Mouse (Mus musculus): ENCODE measurements around the gene 4921507P07Rik. TPM values are rescaled to one million over a fixed set of nuclear protein-coding genes. Genes with fewer than 3 reads are reported as not detected.
"Not testable (repeated sequence)": the region's sequence is repeated elsewhere in the genome, so short reads cannot be mapped to it uniquely, and the experiment has no call there.

Gene 4921507P07Rik
- total RNA-seq, 1 experiment from 2014 or later = 0.86 TPM

- ATAC-seq (replicated peaks; ENCODE audit: insufficient number of reproducible peaks, low FRiP score, low TSS enrichment, poor library complexity, severe bottlenecking) = no peak
Measured at GRCm38 (mm10) chr6:50563651-50564050, 32.8 kb downstream of the 4921507P07Rik start.

GRCm38 (mm10) chr6:50562421-50562820 is 34.0 kb downstream of the 4921507P07Rik start:
- no peak for ATAC-seq (replicated peaks; ENCODE audit: insufficient number of reproducible peaks, low FRiP score, low TSS enrichment, poor library complexity, severe bottlenecking)

- peak; percentile 73 for ATAC-seq (replicated peaks; ENCODE audit: insufficient number of reproducible peaks, low FRiP score, low TSS enrichment, poor library complexity, severe bottlenecking)
Measured at GRCm38 (mm10) chr6:50560776-50561175, 35.7 kb downstream of the 4921507P07Rik start.

- ATAC-seq (replicated peaks; ENCODE audit: insufficient number of reproducible peaks, low FRiP score, low TSS enrichment, poor library complexity, severe bottlenecking) = peak; percentile 33; the same call in 1 of the 2 replicates
Measured at GRCm38 (mm10) chr6:50558877-50559276, 37.6 kb downstream of the 4921507P07Rik start.

GRCm38 (mm10) chr6:50557566-50557965 is 38.9 kb downstream of the 4921507P07Rik start:
- ATAC-seq (replicated peaks; ENCODE audit: insufficient number of reproducible peaks, low FRiP score, low TSS enrichment, poor library complexity, severe bottlenecking) = no peak

- not testable (repeated sequence) for ATAC-seq (replicated peaks; ENCODE audit: insufficient number of reproducible peaks, low FRiP score, low TSS enrichment, poor library complexity, severe bottlenecking)
Measured at GRCm38 (mm10) chr6:50554223-50554622, 42.2 kb downstream of the 4921507P07Rik start.

- ATAC-seq (replicated peaks; ENCODE audit: insufficient number of reproducible peaks, low FRiP score, low TSS enrichment, poor library complexity, severe bottlenecking) = no peak
Measured at GRCm38 (mm10) chr6:50552881-50553518, 43.4 kb downstream of the 4921507P07Rik start.

- ATAC-seq (replicated peaks; ENCODE audit: insufficient number of reproducible peaks, low FRiP score, low TSS enrichment, poor library complexity, severe bottlenecking) = no peak
Measured at GRCm38 (mm10) chr6:50549791-50550190, 46.6 kb downstream of the 4921507P07Rik start.

- no peak for ATAC-seq (replicated peaks; ENCODE audit: insufficient number of reproducible peaks, low FRiP score, low TSS enrichment, poor library complexity, severe bottlenecking)
Measured at GRCm38 (mm10) chr6:50549051-50549450, 47.4 kb downstream of the 4921507P07Rik start.

GRCm38 (mm10) chr6:50545412-50546043 is 50.9 kb downstream of the 4921507P07Rik start:
- ATAC-seq (replicated peaks; ENCODE audit: insufficient number of reproducible peaks, low FRiP score, low TSS enrichment, poor library complexity, severe bottlenecking) = peak; percentile 83

- ATAC-seq (replicated peaks; ENCODE audit: insufficient number of reproducible peaks, low FRiP score, low TSS enrichment, poor library complexity, severe bottlenecking) = 0 out of 2 replicates have a peak, but pooled peaks have one; percentile 5
Measured at GRCm38 (mm10) chr6:50542535-50542934, 53.9 kb downstream of the 4921507P07Rik start.

GRCm38 (mm10) chr6:50539641-50540040 is 56.8 kb downstream of the 4921507P07Rik start:
- ATAC-seq (replicated peaks; ENCODE audit: insufficient number of reproducible peaks, low FRiP score, low TSS enrichment, poor library complexity, severe bottlenecking) = no peak

- peak; percentile 83 for ATAC-seq (replicated peaks; ENCODE audit: insufficient number of reproducible peaks, low FRiP score, low TSS enrichment, poor library complexity, severe bottlenecking)
Measured at GRCm38 (mm10) chr6:50536461-50536892, 60.0 kb downstream of the 4921507P07Rik start.

GRCm38 (mm10) chr6:50535346-50535745 is 61.1 kb downstream of the 4921507P07Rik start:
- no peak for ATAC-seq (replicated peaks; ENCODE audit: insufficient number of reproducible peaks, low FRiP score, low TSS enrichment, poor library complexity, severe bottlenecking)

- no peak for ATAC-seq (replicated peaks; ENCODE audit: insufficient number of reproducible peaks, low FRiP score, low TSS enrichment, poor library complexity, severe bottlenecking)
Measured at GRCm38 (mm10) chr6:50531920-50532319, 64.5 kb downstream of the 4921507P07Rik start.

GRCm38 (mm10) chr6:50531003-50531402 is 65.4 kb downstream of the 4921507P07Rik start:
- ATAC-seq (replicated peaks; ENCODE audit: insufficient number of reproducible peaks, low FRiP score, low TSS enrichment, poor library complexity, severe bottlenecking) = no peak

- ATAC-seq (replicated peaks; ENCODE audit: insufficient number of reproducible peaks, low FRiP score, low TSS enrichment, poor library complexity, severe bottlenecking) = no peak
Measured at GRCm38 (mm10) chr6:50529194-50529593, 67.2 kb downstream of the 4921507P07Rik start.

GRCm38 (mm10) chr6:50527416-50527815 is 69.0 kb downstream of the 4921507P07Rik start:
- ATAC-seq (replicated peaks; ENCODE audit: insufficient number of reproducible peaks, low FRiP score, low TSS enrichment, poor library complexity, severe bottlenecking) = no peak

- ATAC-seq (replicated peaks; ENCODE audit: insufficient number of reproducible peaks, low FRiP score, low TSS enrichment, poor library complexity, severe bottlenecking) = peak; percentile 60; the same call in 1 of the 2 replicates
Measured at GRCm38 (mm10) chr6:50526597-50527024, 69.8 kb downstream of the 4921507P07Rik start.

GRCm38 (mm10) chr6:50525846-50526245 is 70.6 kb downstream of the 4921507P07Rik start:
- peak; percentile 37; the same call in 1 of the 2 replicates for ATAC-seq (replicated peaks; ENCODE audit: insufficient number of reproducible peaks, low FRiP score, low TSS enrichment, poor library complexity, severe bottlenecking)
